Mouse (Mus musculus): Measurements from ENCODE around the gene Uts2r.

DNA sequence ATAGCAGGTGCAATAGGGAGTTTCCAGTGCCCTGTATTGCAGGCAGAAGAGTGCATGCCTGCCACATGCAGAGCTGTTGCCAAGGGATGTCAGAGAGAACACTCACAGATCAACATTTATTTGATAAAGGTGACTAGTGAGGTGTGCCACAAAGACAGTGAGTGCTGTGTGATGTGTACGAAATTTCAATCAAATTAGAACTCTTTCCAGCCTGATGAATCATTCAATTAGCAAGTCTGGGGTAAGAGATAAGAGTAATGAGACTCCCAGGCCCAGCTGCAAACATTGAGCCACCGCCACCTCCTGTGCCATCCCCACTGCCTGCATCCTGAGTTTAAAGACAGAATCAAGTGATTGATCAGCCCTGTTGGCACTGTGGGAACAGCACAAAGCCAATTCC is 32.7 kb downstream of the Uts2r start:
- TF ChIP-seq CTCF (IDR thresholded peaks at IDR 0.05; ENCODE audit: borderline replicate concordance, insufficient read depth, low read length): no peak
- TF ChIP-seq POLR2A (IDR thresholded peaks at IDR 0.05; ENCODE audit: low read depth, low read length): no peak

All from embryonic fibroblast, embryonic 13.5 days (primary cell).